Mouse (Mus musculus): Measurements from ENCODE around the gene Vasn. TPM values are rescaled to one million over a fixed set of nuclear protein-coding genes. Genes with fewer than 3 reads are reported as not detected.

Gene Vasn
- polyA plus RNA-seq, 1 experiment = 8.1 TPM

- no peak for DNase-seq
- no peaks in the 10 kb centered on the region for H3K27me3 ChIP-seq (ENCODE audit: control insufficient read depth, insufficient read depth, low read length)
- H3K36me3 ChIP-seq (ENCODE audit: control insufficient read depth, insufficient read depth, low read length) = peaks cover 10% of the 10 kb centered on the region; the same call in 1 of the 2 replicates
- 92% methylated on average over 3 of the region's 3 CpGs for WGBS
- H3K4me1 ChIP-seq (replicated peaks; ENCODE audit: control insufficient read depth, insufficient read depth, low read length) = no peaks in the 10 kb centered on the region
- TF ChIP-seq CTCF (IDR thresholded peaks at IDR 0.05; ENCODE audit: borderline replicate concordance, control insufficient read depth, extremely low read depth, insufficient read depth, low read length, poor library complexity) (no peak), POLR2A (IDR thresholded peaks at IDR 0.05; ENCODE audit: control insufficient read depth, extremely low read depth, insufficient read depth, low read length, poor library complexity) (no peak)
- H3K27ac ChIP-seq (ENCODE audit: control insufficient read depth, insufficient read depth, low read length) = no peak overlapping the region
- no peak overlapping the region for H3K4me3 ChIP-seq (ENCODE audit: control insufficient read depth, insufficient read depth, low read length)
Observed at GRCm38 (mm10) chr16:4638891-4639390, 800 bp upstream of the Vasn start.

GRCm38 (mm10) chr16:4640267-4641005 lies 695 bp downstream of the Vasn start:
- H3K4me3 ChIP-seq (ENCODE audit: control insufficient read depth, insufficient read depth, low read length) = 0 out of 2 replicates have a peak overlapping the region, but pooled peaks have one; percentile 1
- H3K4me1 ChIP-seq (replicated peaks; ENCODE audit: control insufficient read depth, insufficient read depth, low read length) = no peaks in the 10 kb centered on the region
- 86% methylated on average over 17 of the region's 17 CpGs for WGBS
- H3K27ac ChIP-seq (ENCODE audit: control insufficient read depth, insufficient read depth, low read length) = no peak overlapping the region
- no peaks in the 10 kb centered on the region for H3K27me3 ChIP-seq (ENCODE audit: control insufficient read depth, insufficient read depth, low read length)
- TF ChIP-seq POLR2A (IDR thresholded peaks at IDR 0.05; ENCODE audit: control insufficient read depth, extremely low read depth, insufficient read depth, low read length, poor library complexity) (no peak), CTCF (IDR thresholded peaks at IDR 0.05; ENCODE audit: borderline replicate concordance, control insufficient read depth, extremely low read depth, insufficient read depth, low read length, poor library complexity) (no peak)
- H3K36me3 ChIP-seq (ENCODE audit: control insufficient read depth, insufficient read depth, low read length) = no peaks in the 10 kb centered on the region
- no peak for DNase-seq

GRCm38 (mm10) chr16:4641119-4641838 lies 1.5 kb downstream of the Vasn start:
- Histone ChIP-seq H3K36me3 (ENCODE audit: control insufficient read depth, insufficient read depth, low read length) (no peaks in the 10 kb centered on the region), H3K27me3 (ENCODE audit: control insufficient read depth, insufficient read depth, low read length) (no peaks in the 10 kb centered on the region), H3K4me3 (ENCODE audit: control insufficient read depth, insufficient read depth, low read length) (no peak overlapping the region), H3K27ac (ENCODE audit: control insufficient read depth, insufficient read depth, low read length) (no peak overlapping the region), H3K4me1 (replicated peaks; ENCODE audit: control insufficient read depth, insufficient read depth, low read length) (no peaks in the 10 kb centered on the region)
- 92% methylated on average over 3 of the region's 3 CpGs for WGBS
- DNase-seq = no peak
- TF ChIP-seq CTCF (IDR thresholded peaks at IDR 0.05; ENCODE audit: borderline replicate concordance, control insufficient read depth, extremely low read depth, insufficient read depth, low read length, poor library complexity) = no peak
- no peak for TF ChIP-seq POLR2A (IDR thresholded peaks at IDR 0.05; ENCODE audit: control insufficient read depth, extremely low read depth, insufficient read depth, low read length, poor library complexity)

- H3K4me3 ChIP-seq (ENCODE audit: control insufficient read depth, insufficient read depth, low read length) = no peak overlapping the region
- H3K27ac ChIP-seq (ENCODE audit: control insufficient read depth, insufficient read depth, low read length) = no peak overlapping the region
- WGBS = 92% methylated on average over 13 of the region's 13 CpGs
- no peaks in the 10 kb centered on the region for H3K4me1 ChIP-seq (replicated peaks; ENCODE audit: control insufficient read depth, insufficient read depth, low read length)
- no peak for DNase-seq
- no peaks in the 10 kb centered on the region for H3K27me3 ChIP-seq (ENCODE audit: control insufficient read depth, insufficient read depth, low read length)
- no peak for TF ChIP-seq CTCF (IDR thresholded peaks at IDR 0.05; ENCODE audit: borderline replicate concordance, control insufficient read depth, extremely low read depth, insufficient read depth, low read length, poor library complexity)
- H3K36me3 ChIP-seq (ENCODE audit: control insufficient read depth, insufficient read depth, low read length) = no peaks in the 10 kb centered on the region
Observed at GRCm38 (mm10) chr16:4642190-4642589, 2.4 kb downstream of the Vasn start.

- 94% methylated on average over 6 of the region's 6 CpGs for WGBS
- peaks cover 4% of the 10 kb centered on the region; the same call in 1 of the 2 replicates for H3K36me3 ChIP-seq (ENCODE audit: control insufficient read depth, insufficient read depth, low read length)
- no peak overlapping the region for H3K4me3 ChIP-seq (ENCODE audit: control insufficient read depth, insufficient read depth, low read length)
- H3K27me3 ChIP-seq (ENCODE audit: control insufficient read depth, insufficient read depth, low read length) = no peaks in the 10 kb centered on the region
- DNase-seq = no peak
- no peaks in the 10 kb centered on the region for H3K4me1 ChIP-seq (replicated peaks; ENCODE audit: control insufficient read depth, insufficient read depth, low read length)
- TF ChIP-seq POLR2A (IDR thresholded peaks at IDR 0.05; ENCODE audit: control insufficient read depth, extremely low read depth, insufficient read depth, low read length, poor library complexity) (no peak), CTCF (IDR thresholded peaks at IDR 0.05; ENCODE audit: borderline replicate concordance, control insufficient read depth, extremely low read depth, insufficient read depth, low read length, poor library complexity) (no peak)
- H3K27ac ChIP-seq (ENCODE audit: control insufficient read depth, insufficient read depth, low read length) = no peak overlapping the region
Observed at GRCm38 (mm10) chr16:4642937-4643336, 3.2 kb downstream of the Vasn start.

- peaks cover 8% of the 10 kb centered on the region; the same call in 1 of the 2 replicates for H3K36me3 ChIP-seq (ENCODE audit: control insufficient read depth, insufficient read depth, low read length)
- TF ChIP-seq POLR2A (IDR thresholded peaks at IDR 0.05; ENCODE audit: control insufficient read depth, extremely low read depth, insufficient read depth, low read length, poor library complexity) (no peak), CTCF (IDR thresholded peaks at IDR 0.05; ENCODE audit: borderline replicate concordance, control insufficient read depth, extremely low read depth, insufficient read depth, low read length, poor library complexity) (no peak)
- no peaks in the 10 kb centered on the region for H3K27me3 ChIP-seq (ENCODE audit: control insufficient read depth, insufficient read depth, low read length)
- no peak overlapping the region for H3K4me3 ChIP-seq (ENCODE audit: control insufficient read depth, insufficient read depth, low read length)
- H3K27ac ChIP-seq (ENCODE audit: control insufficient read depth, insufficient read depth, low read length) = no peak overlapping the region
- no peak for DNase-seq
- H3K4me1 ChIP-seq (replicated peaks; ENCODE audit: control insufficient read depth, insufficient read depth, low read length) = no peaks in the 10 kb centered on the region
- 93% methylated on average over 11 of the region's 11 CpGs for WGBS
Observed at GRCm38 (mm10) chr16:4643670-4644419, 4.1 kb downstream of the Vasn start.
